Mouse (Mus musculus): ENCODE data around the gene Gm10300.

- TF ChIP-seq POLR2A (IDR thresholded peaks at IDR 0.05; ENCODE audit: insufficient read length, low read depth) (no peak), REST (IDR thresholded peaks at IDR 0.05; ENCODE audit: insufficient read depth, insufficient read length) (no peak), MAX (IDR thresholded peaks at IDR 0.05; ENCODE audit: low read depth) (no peak), USF1 (IDR thresholded peaks at IDR 0.05; ENCODE audit: low read depth) (no peak), POLR2AphosphoS2 (IDR thresholded peaks at IDR 0.05; ENCODE audit: insufficient read length, low read depth) (no peak), MYOG (IDR thresholded peaks at IDR 0.05; ENCODE audit: control insufficient read depth in 1 of 3, insufficient read depth in 1 of 3, insufficient read length in 2 of 3, low read depth in 2 of 3) (no peak), TCF12 (IDR thresholded peaks at IDR 0.05; ENCODE audit: insufficient read depth, poor library complexity, severe bottlenecking) (no peak), E2F4 (IDR thresholded peaks at IDR 0.05; ENCODE audit: insufficient read depth) (no peak), MYOD1 (IDR thresholded peaks at IDR 0.05; ENCODE audit: control insufficient read depth in 1 of 3, insufficient read length in 2 of 3, low read depth in 2 of 3) (no peak), SRF (IDR thresholded peaks at IDR 0.05; ENCODE audit: control insufficient read depth, insufficient read length, low read depth) (no peak), TCF3 (IDR thresholded peaks at IDR 0.05; ENCODE audit: insufficient read length, low read depth) (no peak), CEBPB (IDR thresholded peaks at IDR 0.05; ENCODE audit: insufficient read depth, poor library complexity, severe bottlenecking) (no peak)
Observed at GRCm38 (mm10) chr4:132059541-132059940, 15.0 kb upstream of the Gm10300 start.

All from myocyte (in vitro differentiated cells).